Mouse (Mus musculus): ENCODE data around the gene Mtus2. TPM values are rescaled to one million over a fixed set of nuclear protein-coding genes. Genes with fewer than 3 reads are reported as not detected.

Mtus2 gene
- total and polyA plus RNA-seq, 2 experiments: 0.18 to 0.66 TPM

DNA sequence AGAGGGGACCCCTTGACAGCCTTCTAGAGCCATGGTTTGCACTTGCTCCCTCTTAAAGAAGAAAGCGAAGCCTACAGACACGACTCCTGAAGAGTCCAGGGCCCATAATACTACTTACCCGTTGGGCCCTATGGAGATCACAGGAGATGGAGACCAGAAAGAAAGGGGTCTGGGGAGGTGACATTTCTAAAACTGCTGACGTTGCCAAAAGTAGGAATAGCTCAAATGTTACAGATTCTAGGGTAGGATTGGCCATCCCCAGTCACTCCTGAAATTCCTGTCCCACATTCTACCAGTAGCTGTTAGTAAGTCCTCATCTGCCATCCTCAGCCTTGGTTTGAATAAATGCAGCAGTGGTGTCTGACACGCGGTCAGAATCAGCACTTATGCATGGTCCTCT is 325.0 kb downstream of the Mtus2 start:
- WGBS: 73% methylated on average over 6 of the region's 6 CpGs
- Histone ChIP-seq H3K27ac (replicated peaks; ENCODE audit: insufficient read depth, low read depth, low read length) (no peak overlapping the region), H3K79me2 (ENCODE audit: control insufficient read depth, insufficient read depth, low read length) (no peaks in the 10 kb centered on the region)

DNA sequence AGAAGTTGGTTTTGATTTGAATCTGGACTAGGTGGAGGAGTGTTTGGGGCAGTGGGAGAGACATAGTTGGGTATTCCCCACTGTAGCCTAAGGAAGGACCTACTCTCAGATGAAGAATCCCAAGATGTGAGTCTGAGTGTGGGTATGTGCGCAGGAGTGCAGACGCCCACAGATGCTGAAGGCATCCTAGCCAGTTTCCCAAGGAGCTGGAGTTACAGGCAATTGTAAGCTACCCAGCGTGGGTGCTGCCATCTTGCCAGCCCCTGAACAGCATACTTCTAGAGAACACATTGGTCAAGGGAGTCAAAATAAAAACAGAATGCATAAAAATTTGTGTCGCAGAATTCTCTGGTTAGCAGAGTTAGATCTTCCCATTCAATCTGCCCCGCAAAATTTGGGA is 325.5 kb downstream of the Mtus2 start:
- Histone ChIP-seq H3K4me1 (ENCODE audit: control insufficient read depth, insufficient read depth, low read length) (no peaks in the 10 kb centered on the region), H3K27ac (replicated peaks; ENCODE audit: insufficient read depth, low read depth, low read length) (no peak overlapping the region), H3K4me3 (ENCODE audit: insufficient read depth, low read depth, low read length) (no peak overlapping the region), H3K79me2 (ENCODE audit: control insufficient read depth, insufficient read depth, low read length) (no peaks in the 10 kb centered on the region), H3K27me3 (ENCODE audit: control insufficient read depth, insufficient read depth, low read length) (no peaks in the 10 kb centered on the region), H3K36me3 (ENCODE audit: control insufficient read depth, insufficient read depth, low read length) (no peaks in the 10 kb centered on the region), H3K9ac (ENCODE audit: low read depth, low read length) (no peak overlapping the region)
- TF ChIP-seq CTCF (IDR thresholded peaks at IDR 0.05; ENCODE audit: low read depth, low read length): no peak
- no peak for DNase-seq (ENCODE audit: extremely low read depth, low read depth, low spot score)
- WGBS: 87% methylated on average over 5 of the region's 5 CpGs

More for the DNA sequence above, 325.0 kb downstream of the Mtus2 start:
- Histone ChIP-seq H3K4me1 (ENCODE audit: control insufficient read depth, insufficient read depth, low read length) (no peaks in the 10 kb centered on the region), H3K27me3 (ENCODE audit: control insufficient read depth, insufficient read depth, low read length) (no peaks in the 10 kb centered on the region), H3K9ac (ENCODE audit: low read depth, low read length) (no peak overlapping the region), H3K36me3 (ENCODE audit: control insufficient read depth, insufficient read depth, low read length) (no peaks in the 10 kb centered on the region), H3K4me3 (ENCODE audit: insufficient read depth, low read depth, low read length) (no peak overlapping the region)
- DNase-seq (ENCODE audit: extremely low read depth, low read depth, low spot score): no peak
- TF ChIP-seq POLR2A (IDR thresholded peaks at IDR 0.05; ENCODE audit: extremely low read depth, insufficient read depth, low read length) (no peak), CTCF (IDR thresholded peaks at IDR 0.05; ENCODE audit: low read depth, low read length) (no peak)

DNA sequence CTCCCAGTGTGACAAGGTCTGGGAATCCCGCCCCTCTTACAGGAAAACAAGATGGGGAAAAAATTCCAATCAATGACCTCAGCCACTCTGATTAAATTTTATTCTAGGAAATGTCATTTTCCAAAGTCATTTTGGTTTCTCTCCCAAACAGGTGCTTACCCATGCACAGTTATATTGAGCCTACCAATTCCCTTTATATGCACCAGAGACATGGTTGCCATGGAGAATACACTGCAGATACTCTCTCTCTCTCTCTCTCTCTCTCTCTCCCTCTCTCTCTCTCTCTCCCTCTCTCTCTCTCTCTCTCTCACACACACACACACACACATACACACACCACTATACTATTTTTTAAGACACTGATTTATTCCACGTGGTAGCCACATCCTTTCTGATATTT is 326.1 kb downstream of the Mtus2 start:
- no peaks in the 10 kb centered on the region for H3K36me3 ChIP-seq (ENCODE audit: control insufficient read depth, insufficient read depth, low read length)
- WGBS: 68% methylated on average over 2 of the region's 2 CpGs
- no peak for DNase-seq (ENCODE audit: extremely low read depth, low read depth, low spot score)
- H3K27ac ChIP-seq (replicated peaks; ENCODE audit: insufficient read depth, low read depth, low read length): no peak overlapping the region
- TF ChIP-seq CTCF (IDR thresholded peaks at IDR 0.05; ENCODE audit: low read depth, low read length) (no peak), POLR2A (IDR thresholded peaks at IDR 0.05; ENCODE audit: extremely low read depth, insufficient read depth, low read length) (no peak)
- H3K9ac ChIP-seq (ENCODE audit: low read depth, low read length): no peak overlapping the region
- H3K4me3 ChIP-seq (ENCODE audit: insufficient read depth, low read depth, low read length): no peak overlapping the region
- H3K79me2 ChIP-seq (ENCODE audit: control insufficient read depth, insufficient read depth, low read length): no peaks in the 10 kb centered on the region
- no peaks in the 10 kb centered on the region for H3K27me3 ChIP-seq (ENCODE audit: control insufficient read depth, insufficient read depth, low read length)
- H3K4me1 ChIP-seq (ENCODE audit: control insufficient read depth, insufficient read depth, low read length): no peaks in the 10 kb centered on the region

DNA sequence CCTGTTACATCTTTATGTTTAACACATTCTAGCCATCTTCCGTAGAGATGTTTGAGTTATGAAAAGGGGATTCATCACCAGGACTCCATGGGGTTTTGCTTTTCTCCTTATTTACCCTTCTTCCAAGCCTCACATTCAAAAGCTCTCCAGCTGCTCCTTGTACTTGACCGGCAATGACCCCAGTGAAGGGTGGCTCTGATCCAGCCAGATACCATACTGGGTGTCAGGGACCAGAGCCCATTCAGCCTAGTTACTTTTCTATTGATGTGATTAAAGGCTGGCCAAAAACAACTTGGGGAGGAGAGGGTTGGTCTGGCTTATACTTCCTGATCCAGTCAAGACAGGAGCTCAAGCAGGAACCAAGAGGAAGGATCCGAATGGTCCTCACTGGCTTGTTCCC is 326.5 kb downstream of the Mtus2 start:
- Histone ChIP-seq H3K9ac (ENCODE audit: low read depth, low read length) (no peak overlapping the region), H3K4me3 (ENCODE audit: insufficient read depth, low read depth, low read length) (no peak overlapping the region), H3K27me3 (ENCODE audit: control insufficient read depth, insufficient read depth, low read length) (no peaks in the 10 kb centered on the region), H3K27ac (replicated peaks; ENCODE audit: insufficient read depth, low read depth, low read length) (no peak overlapping the region), H3K79me2 (ENCODE audit: control insufficient read depth, insufficient read depth, low read length) (no peaks in the 10 kb centered on the region), H3K36me3 (ENCODE audit: control insufficient read depth, insufficient read depth, low read length) (no peaks in the 10 kb centered on the region), H3K4me1 (ENCODE audit: control insufficient read depth, insufficient read depth, low read length) (no peaks in the 10 kb centered on the region)
- WGBS: 88% methylated on average over 3 of the region's 3 CpGs
- no peak for TF ChIP-seq POLR2A (IDR thresholded peaks at IDR 0.05; ENCODE audit: extremely low read depth, insufficient read depth, low read length)
- no peak for TF ChIP-seq CTCF (IDR thresholded peaks at IDR 0.05; ENCODE audit: low read depth, low read length)
- no peak for DNase-seq (ENCODE audit: extremely low read depth, low read depth, low spot score)

- Histone ChIP-seq H3K27me3 (ENCODE audit: control insufficient read depth, insufficient read depth, low read length) (no peaks in the 10 kb centered on the region), H3K79me2 (ENCODE audit: control insufficient read depth, insufficient read depth, low read length) (no peaks in the 10 kb centered on the region), H3K4me3 (ENCODE audit: insufficient read depth, low read depth, low read length) (no peak overlapping the region), H3K9ac (ENCODE audit: low read depth, low read length) (no peak overlapping the region), H3K36me3 (ENCODE audit: control insufficient read depth, insufficient read depth, low read length) (no peaks in the 10 kb centered on the region), H3K27ac (replicated peaks; ENCODE audit: insufficient read depth, low read depth, low read length) (no peak overlapping the region), H3K4me1 (ENCODE audit: control insufficient read depth, insufficient read depth, low read length) (no peaks in the 10 kb centered on the region)
- no peak for DNase-seq (ENCODE audit: extremely low read depth, low read depth, low spot score)
- no peak for TF ChIP-seq POLR2A (IDR thresholded peaks at IDR 0.05; ENCODE audit: extremely low read depth, insufficient read depth, low read length)
- 84% methylated on average over 5 of the region's 5 CpGs for WGBS
Measured at GRCm38 (mm10) chr5:148287529-148287928, 330.4 kb downstream of the Mtus2 start.

GRCm38 (mm10) chr5:148288804-148289203 is 331.7 kb downstream of the Mtus2 start:
- Histone ChIP-seq H3K27ac (replicated peaks; ENCODE audit: insufficient read depth, low read depth, low read length) (no peak overlapping the region), H3K79me2 (ENCODE audit: control insufficient read depth, insufficient read depth, low read length) (no peaks in the 10 kb centered on the region), H3K36me3 (ENCODE audit: control insufficient read depth, insufficient read depth, low read length) (no peaks in the 10 kb centered on the region), H3K9ac (ENCODE audit: low read depth, low read length) (no peak overlapping the region), H3K4me1 (ENCODE audit: control insufficient read depth, insufficient read depth, low read length) (no peaks in the 10 kb centered on the region), H3K27me3 (ENCODE audit: control insufficient read depth, insufficient read depth, low read length) (no peaks in the 10 kb centered on the region), H3K4me3 (ENCODE audit: insufficient read depth, low read depth, low read length) (no peak overlapping the region)
- no peak for TF ChIP-seq CTCF (IDR thresholded peaks at IDR 0.05; ENCODE audit: low read depth, low read length)
- 65% methylated on average over 18 of the region's 18 CpGs for WGBS
- DNase-seq (ENCODE audit: extremely low read depth, low read depth, low spot score): no peak
